ENCODE assay signal across 8 mouse cellular contexts in genomic region chr11:5707530-5708353, GRCm38 (mm10). TPM values are rescaled to one million over a fixed set of nuclear protein-coding genes. Genes with fewer than 3 reads are reported as not detected.
DNase-seq lines count a peak whose midpoint lies in the region; ATAC-seq and TF ChIP-seq lines count a peak whose summit lies in the region.

No protein-coding gene starts in this region.

- H3K9me3 ChIP-seq in E14TG2a.4 (ENCODE audit: low read length) = no peaks in the 10 kb centered on the region
- no peaks in the 10 kb centered on the region for H3K9me3 ChIP-seq in forebrain, embryonic 10.5 days
- no peaks in the 10 kb centered on the region for H3K9me3 ChIP-seq in heart, embryonic 16.5 days (replicated peaks; ENCODE audit: control insufficient read depth, low read length)
- no peaks in the 10 kb centered on the region for H3K9me3 ChIP-seq in liver, embryonic 14.5 days (ENCODE audit: control insufficient read depth, low read length)
- no peaks in the 10 kb centered on the region for H3K9me3 ChIP-seq in stomach, embryonic 15.5 days

- peak overlapping the region; percentile 97 for H3K27ac ChIP-seq in forebrain, embryonic 10.5 days
- peak overlapping the region; percentile 60 for H3K27ac ChIP-seq in heart, embryonic 16.5 days (ENCODE audit: low read length)
- H3K27ac ChIP-seq in liver, embryonic 14.5 days = no peak overlapping the region
- H3K27ac ChIP-seq in stomach, embryonic 15.5 days = peak overlapping the region; percentile 70

- H3K27me3 ChIP-seq in E14TG2a.4 (ENCODE audit: insufficient read depth, low read length) = peaks cover 10% of the 10 kb centered on the region; the same call in 1 of the 2 replicates
- no peaks in the 10 kb centered on the region for H3K27me3 ChIP-seq in forebrain, embryonic 10.5 days (ENCODE audit: poor library complexity, severe bottlenecking)
- H3K27me3 ChIP-seq in heart, embryonic 16.5 days (ENCODE audit: control insufficient read depth, insufficient read depth, low read length) = no peaks in the 10 kb centered on the region
- H3K27me3 ChIP-seq in liver, embryonic 14.5 days (ENCODE audit: control insufficient read depth, insufficient read depth, low read length) = no peaks in the 10 kb centered on the region
- H3K27me3 ChIP-seq in stomach, embryonic 15.5 days (replicated peaks) = no peaks in the 10 kb centered on the region

- TF ChIP-seq EP300 in liver, embryonic 14.5 days (IDR thresholded peaks at IDR 0.05; ENCODE audit: low read depth) = no peak

- peak overlapping the region; percentile 97 for H3K4me3 ChIP-seq in E14TG2a.4 (replicated peaks; ENCODE audit: low read length)
- peak overlapping the region; percentile 99 for H3K4me3 ChIP-seq in forebrain, embryonic 10.5 days
- H3K4me3 ChIP-seq in heart, embryonic 16.5 days (ENCODE audit: low read length) = peak overlapping the region; percentile 77
- peak overlapping the region; percentile 69 to 96 for H3K4me3 ChIP-seq in liver, embryonic 14.5 days (ENCODE audit: insufficient read depth in 1 of 2, low read depth in 2 of 2, low read length in 2 of 2)
- peak overlapping the region; percentile 94 for H3K4me3 ChIP-seq in stomach, embryonic 15.5 days (replicated peaks)

- DNase-seq in c-Kit-positive CD71-positive TER-119-negative erythroid progenitor cells, embryonic 14.5 days (ENCODE audit: low read depth) = peak; percentile 85
- peak; percentile 92 for DNase-seq in forebrain, embryonic 10.5 days (ENCODE audit: extremely low spot score, low spot score)
- peak; percentile 93 to 98 for DNase-seq in kidney, postnatal 36 days
- DNase-seq in liver, embryonic 14.5 days (ENCODE audit: low read depth in 3 of 3, low spot score in 3 of 3) = peak; percentile 80 to 84 (median 83)
- peak; percentile 96 for DNase-seq in neural tube, embryonic 10.5 days (ENCODE audit: extremely low spot score, low spot score)

- WGBS in forebrain, embryonic 10.5 days = 20% methylated on average over 47 of the region's 50 CpGs
- WGBS in heart, embryonic 16.5 days = 18% methylated on average over 49 of the region's 50 CpGs
- WGBS in liver, embryonic 14.5 days (ENCODE audit: insufficient replicate concordance) = 16% methylated on average over 48 of the region's 50 CpGs
- 18% methylated on average over 50 of the region's 50 CpGs for WGBS in stomach, embryonic 15.5 days

- no peak for TF ChIP-seq CTCF in E14TG2a.4 (conservative IDR thresholded peaks at IDR 0.05; ENCODE audit: low read length)
- no peak for TF ChIP-seq CTCF in liver, embryonic 14.5 days (IDR thresholded peaks at IDR 0.05; ENCODE audit: low read depth)

- H3K36me3 ChIP-seq in E14TG2a.4 (ENCODE audit: insufficient read depth, low read length) = peaks cover 34% of the 10 kb centered on the region
- H3K36me3 ChIP-seq in forebrain, embryonic 10.5 days (replicated peaks) = peaks cover 31% of the 10 kb centered on the region
- peaks cover 11% of the 10 kb centered on the region for H3K36me3 ChIP-seq in heart, embryonic 16.5 days (ENCODE audit: control insufficient read depth, insufficient read depth)
- H3K36me3 ChIP-seq in liver, embryonic 14.5 days (replicated peaks; ENCODE audit: control insufficient read depth, insufficient read depth, low read depth) = peaks cover 7% of the 10 kb centered on the region; the same call in 1 of the 2 replicates
- H3K36me3 ChIP-seq in stomach, embryonic 15.5 days = peaks cover 16% of the 10 kb centered on the region

- H3K9ac ChIP-seq in heart, embryonic 16.5 days (ENCODE audit: low read length) = peak overlapping the region; percentile 91
- peak overlapping the region; percentile 83 for H3K9ac ChIP-seq in liver, embryonic 14.5 days (replicated peaks)
- H3K9ac ChIP-seq in stomach, embryonic 15.5 days = peak overlapping the region; percentile 54

- H3K4me2 ChIP-seq in heart, embryonic 16.5 days (ENCODE audit: low read depth, low read length) = peak overlapping the region; percentile 81
- peak overlapping the region; percentile 88 for H3K4me2 ChIP-seq in liver, embryonic 14.5 days (ENCODE audit: low read depth)
- peak overlapping the region; percentile 77 for H3K4me2 ChIP-seq in stomach, embryonic 15.5 days

- H3K4me1 ChIP-seq in E14TG2a.4 (replicated peaks; ENCODE audit: low read depth, low read length) = peaks cover 58% of the 10 kb centered on the region
- H3K4me1 ChIP-seq in forebrain, embryonic 10.5 days = peaks cover 15% of the 10 kb centered on the region
- peaks cover 22% of the 10 kb centered on the region for H3K4me1 ChIP-seq in heart, embryonic 16.5 days (ENCODE audit: control insufficient read depth, insufficient read depth, low read length)
- peaks cover 4 to 7% of the 10 kb centered on the region in 2 experiments; a peak in 2 of 4 replicates for H3K4me1 ChIP-seq in liver, embryonic 14.5 days (replicated peaks; ENCODE audit: control insufficient read depth in 2 of 2, insufficient read depth in 2 of 2, low read length in 1 of 2)
- peaks cover 12% of the 10 kb centered on the region for H3K4me1 ChIP-seq in stomach, embryonic 15.5 days

- ATAC-seq in heart, embryonic 16.5 days (replicated peaks; ENCODE audit: extremely low read depth, insufficient read depth, low FRiP score) = peak; percentile 95
- peak; percentile 93 for ATAC-seq in liver, embryonic 14.5 days (ENCODE audit: insufficient read depth)
- peak; percentile 95 for ATAC-seq in stomach, embryonic 15.5 days (ENCODE audit: insufficient read depth, low FRiP score, low read depth)

RNA-seq across cellular contexts. Expression of gene Mrps24, which starts 7.7 kb away (rescaled TPM):
- polyA plus RNA-seq in forebrain, embryonic 10.5 days (2016; fragmentation: Nextera tagmentation; extraction: Ambion mirVana) = 160 and 169 TPM in 2 replicates
- polyA plus RNA-seq in heart, embryonic 16.5 days (2015; fragmentation: Nextera tagmentation; extraction: Ambion mirVana) = 197 and 201 TPM in 2 replicates
- 46.6 and 61.8 TPM in 2 replicates for polyA plus RNA-seq in liver, embryonic 14.5 days (2012; rRNA removed)
- polyA plus RNA-seq in liver, embryonic 14.5 days (2014; fragmentation: Nextera tagmentation; extraction: Ambion mirVana) = 130 TPM in 2 replicates
- polyA plus RNA-seq in stomach, embryonic 15.5 days (2015; fragmentation: Nextera tagmentation; extraction: Ambion mirVana) = 210 and 217 TPM in 2 replicates

RNA-seq across cellular contexts. Expression of gene Urgcp, which starts 54.4 kb away (rescaled TPM):
- 19.3 and 20.3 TPM in 2 replicates for polyA plus RNA-seq in forebrain, embryonic 10.5 days (2016; fragmentation: Nextera tagmentation; extraction: Ambion mirVana)
- polyA plus RNA-seq in heart, embryonic 16.5 days (2015; fragmentation: Nextera tagmentation; extraction: Ambion mirVana) = 39.3 and 42.2 TPM in 2 replicates
- 2.9 and 3.5 TPM in 2 replicates for polyA plus RNA-seq in liver, embryonic 14.5 days (2012; rRNA removed)
- polyA plus RNA-seq in liver, embryonic 14.5 days (2014; fragmentation: Nextera tagmentation; extraction: Ambion mirVana) = 4.7 and 6.3 TPM in 2 replicates
- polyA plus RNA-seq in stomach, embryonic 15.5 days (2015; fragmentation: Nextera tagmentation; extraction: Ambion mirVana) = 22.8 and 23.3 TPM in 2 replicates
